ENCODE assay signal across 9 mouse cellular contexts in genomic region chr1:167220303-167221174, GRCm38 (mm10).
DNase-seq lines count a peak whose midpoint lies in the region; ATAC-seq and TF ChIP-seq lines count a peak whose summit lies in the region.
"Had no signal": no experiment of that assay in that cellular context is flagged by ENCODE, and none has a peak within 500 bp of the region (broad histone marks: within the 10 kb centered on the region; RNA-seq: fewer than 3 reads in every experiment).

No protein-coding gene starts in this region.

- H3K4me2 ChIP-seq in forebrain, embryonic 11.5 days (ENCODE audit: low read depth, low read length, severe bottlenecking): no peak overlapping the region

- peak; percentile 66 for ATAC-seq in forebrain, embryonic 11.5 days (replicated peaks; ENCODE audit: low FRiP score)

- intact Hi-C loops in heart, postnatal 36 days (cut with DNase I): loop anchor here (1.0 to 10.0 kb wide), 4 partner anchors 64 to 424 kb away; partner anchors contain the start of gene Uck2

- no peak overlapping the region for H3K27ac ChIP-seq in forebrain, embryonic 11.5 days (ENCODE audit: low read depth, low read length)
- H3K27ac ChIP-seq in olfactory bulb, adult 2 months (ENCODE audit: insufficient read depth, low read depth, low read length): no peak overlapping the region

- no peak for TF ChIP-seq POLR2A in lung, adult 2 months (IDR thresholded peaks at IDR 0.05; ENCODE audit: borderline replicate concordance, extremely low read depth, low read depth, low read length)
- no peak for TF ChIP-seq POLR2A in olfactory bulb, adult 2 months (IDR thresholded peaks at IDR 0.05; ENCODE audit: insufficient read depth, low read depth, low read length)

- TF ChIP-seq CTCF in lung, adult 2 months (IDR thresholded peaks at IDR 0.05; ENCODE audit: insufficient read depth, low read length): peak; percentile 92
- TF ChIP-seq CTCF in olfactory bulb, adult 2 months (IDR thresholded peaks at IDR 0.05; ENCODE audit: insufficient read depth, low read depth, low read length): peak; percentile 31; the same call in 1 of the 2 replicates

- no peak overlapping the region for H3K9ac ChIP-seq in forebrain, embryonic 11.5 days (ENCODE audit: low read length)

- DNase-seq in CD8-positive naive resting alpha-beta T cell, adult 2 months (ENCODE audit: low read depth in 2 of 2, low spot score in 2 of 2): peak; percentile 59 to 82
- peak; percentile 57 for DNase-seq in c-Kit-negative CD71-positive TER-119-positive erythroid progenitor cells, embryonic 14.5 days (ENCODE audit: low read depth, low spot score)
- DNase-seq in forebrain, embryonic 11.5 days (ENCODE audit: low spot score): peak; percentile 88
- peak; percentile 83 to 86 for DNase-seq in heart, postnatal 36 days
- DNase-seq in layer of hippocampus, adult 18-20 months (ENCODE audit: low spot score in 2 of 2): peak; percentile 80 to 93
- DNase-seq in lung, adult 2 months: peak; percentile 80
- peak; percentile 53 to 66 for DNase-seq in thymus, adult 18-20 months

- no peaks in the 10 kb centered on the region for H3K27me3 ChIP-seq in forebrain, embryonic 11.5 days (ENCODE audit: control insufficient read depth, insufficient read depth, low read length)

- H3K4me1 ChIP-seq in forebrain, embryonic 11.5 days (replicated peaks; ENCODE audit: control insufficient read depth, insufficient read depth, low read length): no peaks in the 10 kb centered on the region
- H3K4me1 ChIP-seq in lung, adult 2 months (ENCODE audit: control insufficient read depth, insufficient read depth, low read length): no peaks in the 10 kb centered on the region
- H3K4me1 ChIP-seq in olfactory bulb, adult 2 months (ENCODE audit: control insufficient read depth, insufficient read depth, low read length): peaks cover 2% of the 10 kb centered on the region; the same call in 1 of the 2 replicates

- WGBS in forebrain, embryonic 11.5 days: 9% methylated on average over 5 of the region's 5 CpGs
- 2% methylated on average over 5 of the region's 5 CpGs for whole genome bisulfite sequencing in lung, adult 2 months
- under 1% methylated on average over 5 of the region's 5 CpGs for WGBS in olfactory bulb, adult 2 months

- no peaks in the 10 kb centered on the region for H3K9me3 ChIP-seq in forebrain, embryonic 11.5 days (ENCODE audit: control insufficient read depth, low read length)

- peaks cover 2% of the 10 kb centered on the region; the same call in 1 of the 2 replicates for H3K36me3 ChIP-seq in forebrain, embryonic 11.5 days (ENCODE audit: control insufficient read depth, insufficient read depth, low read length)

- H3K4me3 ChIP-seq in forebrain, embryonic 11.5 days (ENCODE audit: low read depth, low read length): no peak overlapping the region
- no peak overlapping the region for H3K4me3 ChIP-seq in lung, adult 2 months (replicated peaks; ENCODE audit: extremely low read depth, low read depth, low read length)
- no peak overlapping the region for H3K4me3 ChIP-seq in olfactory bulb, adult 2 months (ENCODE audit: insufficient read depth, low read depth, low read length)
- H3K4me3 ChIP-seq: erythroblast, embryonic 14.5 days had no signal
